In the genomic region with DNA sequence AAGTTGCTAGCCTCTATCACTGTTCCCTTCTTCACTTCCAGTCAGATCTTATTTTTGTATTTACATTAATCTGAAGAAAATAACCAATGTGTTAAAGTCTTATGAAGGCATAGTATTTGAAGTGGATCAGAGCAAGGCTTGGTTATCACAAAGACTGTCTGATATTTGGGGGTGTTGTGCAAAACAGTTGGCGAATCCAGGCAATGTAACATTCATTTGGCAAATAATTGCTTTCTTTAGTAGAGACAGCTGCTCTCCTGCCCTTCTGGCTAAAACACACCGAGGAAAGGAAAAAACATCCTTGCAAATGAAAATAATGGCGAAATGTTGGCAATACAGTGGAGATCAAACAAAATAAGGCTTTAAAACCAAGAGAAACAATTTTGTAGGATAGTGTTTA, we compare ENCODE assay signal across 15 mouse cellular contexts.
"Had no signal": no experiment of that assay in that cellular context is flagged by ENCODE, and none has a peak within 500 bp of the region (broad histone marks: within the 10 kb centered on the region; RNA-seq: fewer than 3 reads in every experiment).

No protein-coding gene starts in this region.

- H3K4me1 ChIP-seq: limb, embryonic 10.5 days; liver, embryonic 15.5 days; neural tube, embryonic 15.5 days had no signal

- H3K9ac ChIP-seq: liver, embryonic 15.5 days; neural tube, embryonic 15.5 days had no signal

- ATAC-seq: lung, postnatal 0 days had no signal

- DNase-seq: kidney, adult 8-10 months; kidney, postnatal 25 days; lung, adult 2 months; lung, postnatal 4 days; right cerebral cortex, adult 18-20 months; right cerebral cortex, postnatal 25 days; thymus, postnatal 4 days had no signal

- H3K4me2 ChIP-seq: liver, embryonic 11.5 days; liver, embryonic 15.5 days; midbrain, embryonic 11.5 days; neural tube, embryonic 15.5 days had no signal

- H3K9me3 ChIP-seq: limb, embryonic 10.5 days; liver, embryonic 15.5 days; neural tube, embryonic 15.5 days had no signal

- H3K27me3 ChIP-seq: liver, embryonic 15.5 days; neural tube, embryonic 15.5 days had no signal

- H3K4me3 ChIP-seq: left cerebral cortex, adult 2 months; limb, embryonic 10.5 days; liver, embryonic 15.5 days; myocyte; neural tube, embryonic 15.5 days had no signal

- H3K27ac ChIP-seq: left cerebral cortex, adult 2 months; limb, embryonic 10.5 days; liver, embryonic 15.5 days; neural tube, embryonic 15.5 days had no signal

- H3K36me3 ChIP-seq: limb, embryonic 10.5 days; liver, embryonic 15.5 days; neural tube, embryonic 15.5 days had no signal
